Comparison of ENCODE assay signal across 19 mouse cellular contexts in the genomic region with DNA sequence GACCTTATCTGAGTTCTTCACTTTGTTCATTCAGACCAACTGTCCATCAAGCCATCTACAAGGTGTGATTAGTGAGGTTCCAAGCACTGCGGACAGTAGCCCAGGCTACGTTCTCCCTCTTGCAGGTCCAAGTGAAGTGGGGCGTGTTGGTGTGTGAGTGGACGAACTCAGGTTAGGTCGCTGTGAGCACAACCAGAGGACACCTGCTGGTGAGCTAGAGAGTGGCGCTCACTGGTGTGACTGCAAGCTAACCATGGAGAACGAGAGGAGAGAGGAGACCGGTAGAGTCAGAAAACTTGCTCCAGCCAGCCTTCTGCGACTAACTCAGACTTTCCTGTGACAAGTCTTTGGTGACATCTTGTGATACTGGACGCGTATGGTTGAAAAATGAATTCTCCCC. TPM values are rescaled to one million over a fixed set of nuclear protein-coding genes. Genes with fewer than 3 reads are reported as not detected.
DNase-seq lines count a peak whose midpoint lies in the region; ATAC-seq and TF ChIP-seq lines count a peak whose summit lies in the region.
"Had no signal": no experiment of that assay in that cellular context is flagged by ENCODE, and none has a peak within 500 bp of the region (broad histone marks: within the 10 kb centered on the region; RNA-seq: fewer than 3 reads in every experiment).

No protein-coding gene starts in this region.

- H3K27ac ChIP-seq in heart, adult 2 months: no peak overlapping the region
- H3K27ac ChIP-seq in heart, embryonic 10.5 days: no peak overlapping the region
- H3K27ac ChIP-seq in left cerebral cortex, adult 2 months: no peak overlapping the region
- no peak overlapping the region for H3K27ac ChIP-seq in ES-Bruce4 (ENCODE audit: insufficient read depth, low read length)
- H3K27ac ChIP-seq: embryonic facial prominence, embryonic 13.5 days; forebrain, embryonic 13.5 days; heart, embryonic 13.5 days; limb, embryonic 13.5 days; macrophage had no signal

- WGBS in heart, adult 2 months: 56% methylated on average over 11 of the region's 11 CpGs
- WGBS in heart, embryonic 10.5 days: 55% methylated on average over 11 of the region's 11 CpGs

- no peak overlapping the region for H3K9ac ChIP-seq in heart, adult 2 months (ENCODE audit: low read depth, low read length)
- no peak overlapping the region for H3K9ac ChIP-seq in ES-Bruce4 (ENCODE audit: low read depth, poor library complexity, severe bottlenecking)
- H3K9ac ChIP-seq: embryonic facial prominence, embryonic 13.5 days; forebrain, embryonic 13.5 days; heart, embryonic 13.5 days; limb, embryonic 13.5 days had no signal

- H3K9me3 ChIP-seq in heart, embryonic 10.5 days: no peaks in the 10 kb centered on the region
- no peaks in the 10 kb centered on the region for H3K9me3 ChIP-seq in ES-Bruce4 (replicated peaks; ENCODE audit: control insufficient read depth, insufficient read depth, low read length, poor library complexity, severe bottlenecking)
- H3K9me3 ChIP-seq: heart, embryonic 13.5 days; limb, embryonic 13.5 days had no signal

- H3K4me1 ChIP-seq in heart, adult 2 months (ENCODE audit: control insufficient read depth, insufficient read depth, low read length): no peaks in the 10 kb centered on the region
- H3K4me1 ChIP-seq in heart, embryonic 10.5 days: peaks cover 14% of the 10 kb centered on the region
- H3K4me1 ChIP-seq in ES-Bruce4 (ENCODE audit: control insufficient read depth, insufficient read depth, low read length): no peaks in the 10 kb centered on the region
- H3K4me1 ChIP-seq: limb, embryonic 13.5 days had no signal

- no peaks in the 10 kb centered on the region for H3K27me3 ChIP-seq in heart, adult 2 months (ENCODE audit: control insufficient read depth, insufficient read depth, low read length)
- peaks cover 18% of the 10 kb centered on the region for H3K27me3 ChIP-seq in heart, embryonic 10.5 days (ENCODE audit: insufficient read depth, poor library complexity, severe bottlenecking)
- H3K27me3 ChIP-seq in ES-Bruce4 (ENCODE audit: control insufficient read depth, insufficient read depth, low read length, poor library complexity, severe bottlenecking): no peaks in the 10 kb centered on the region
- H3K27me3 ChIP-seq: forebrain, embryonic 13.5 days had no signal

- no peak for TF ChIP-seq EP300 in heart, adult 2 months (IDR thresholded peaks at IDR 0.05; ENCODE audit: insufficient read depth, low read depth, low read length)
- no peak for TF ChIP-seq EP300 in ES-Bruce4 (IDR thresholded peaks at IDR 0.05; ENCODE audit: insufficient read depth, low read depth, low read length)

- DNase-seq in heart, adult 2 months: no peak
- no peak for DNase-seq in heart, embryonic 10.5 days (ENCODE audit: low spot score)
- no peak for DNase-seq in left cerebral cortex, adult 2 months (ENCODE audit: extremely low spot score in 1 of 2, low spot score in 2 of 2)
- DNase-seq in left cerebral cortex, postnatal 4 days: no peak
- DNase-seq in retina, postnatal 1 day: peak; percentile 28
- DNase-seq in lung, postnatal 10 days: no peak
- DNase-seq: adrenal gland, postnatal 36 days; cerebellum, adult 2 months; layer of hippocampus, adult 9-11 months had no signal

- TF ChIP-seq CTCF in heart, adult 2 months (IDR thresholded peaks at IDR 0.05): peak; percentile 14; the same call in 1 of the 2 replicates
- TF ChIP-seq CTCF in left cerebral cortex, adult 2 months (IDR thresholded peaks at IDR 0.05): peak; percentile 7
- TF ChIP-seq CTCF in ES-Bruce4 (IDR thresholded peaks at IDR 0.05; ENCODE audit: low read depth, low read length): peak; percentile 45

- H3K79me2 ChIP-seq in heart, adult 2 months (replicated peaks; ENCODE audit: control insufficient read depth, insufficient read depth, low read length): no peaks in the 10 kb centered on the region

- H3K4me3 ChIP-seq in heart, adult 2 months: no peak overlapping the region
- no peak overlapping the region for H3K4me3 ChIP-seq in heart, embryonic 10.5 days
- H3K4me3 ChIP-seq in left cerebral cortex, adult 2 months: no peak overlapping the region
- no peak overlapping the region for H3K4me3 ChIP-seq in ES-Bruce4 (ENCODE audit: low read depth, low read length)
- H3K4me3 ChIP-seq: embryonic facial prominence, embryonic 13.5 days; forebrain, embryonic 13.5 days; heart, embryonic 13.5 days; limb, embryonic 13.5 days had no signal

- no peak; the same call in 1 of the 2 replicates for ATAC-seq in granulocyte monocyte progenitor cell, adult 5-6 weeks (replicated peaks; ENCODE audit: poor library complexity, severe bottlenecking)
- ATAC-seq: forebrain, embryonic 13.5 days; inflammation-experienced regulatory T-cells, adult 6 months had no signal

- H3K36me3 ChIP-seq in heart, adult 2 months (ENCODE audit: control insufficient read depth, insufficient read depth, low read length): no peaks in the 10 kb centered on the region
- H3K36me3 ChIP-seq in heart, embryonic 10.5 days: no peaks in the 10 kb centered on the region
- no peaks in the 10 kb centered on the region for H3K36me3 ChIP-seq in ES-Bruce4 (ENCODE audit: control insufficient read depth, insufficient read depth, low read length, poor library complexity, severe bottlenecking)
- H3K36me3 ChIP-seq: embryonic facial prominence, embryonic 13.5 days; heart, embryonic 13.5 days; limb, embryonic 13.5 days had no signal

- TF ChIP-seq POLR2A in heart, adult 2 months (IDR thresholded peaks at IDR 0.05; ENCODE audit: insufficient read depth, low read depth, low read length): no peak
- no peak for TF ChIP-seq POLR2A in ES-Bruce4 (IDR thresholded peaks at IDR 0.05; ENCODE audit: insufficient read depth, low read length)

- intact Hi-C loops in heart, adult 2 months (cut with DNase I): loop anchor here (5.0 to 10.0 kb wide), 3 partner anchors 282 to 805 kb away; no protein-coding TSS in a partner anchor
- intact Hi-C loops in left cerebral cortex, adult 2 months (cut with DNase I): loop anchor here (5.0 to 10.0 kb wide), 4 partner anchors 127 to 1112 kb away; no protein-coding TSS in a partner anchor
- intact Hi-C loops in left cerebral cortex, postnatal 4 days (cut with DNase I): loop anchor here (5.0 kb wide), 3 partner anchors 812 to 1112 kb away; no protein-coding TSS in a partner anchor

RNA-seq across cellular contexts. Expression of a gene that starts 3.5 kb away (rescaled TPM):
- under 1 TPM in 1 of 2 experiments, not detected in 1; 0.13 TPM for total RNA-seq in heart, adult 2 months (2021)
- polyA plus RNA-seq in heart, adult 2 months (2012; rRNA removed): 0.04 TPM in 1 of 2 replicates, not detected in the other
- 0.05 and 0.15 TPM in 2 replicates for polyA plus RNA-seq in heart, embryonic 10.5 days (2016; fragmentation: Nextera tagmentation; extraction: Ambion mirVana)
- total RNA-seq in left cerebral cortex, adult 2 months (2021): under 1 TPM; 0.28 to 0.29 TPM
- 1 to 10 TPM in 1 of 2 experiments, under 1 TPM in 1; 0.74 to 1.3 TPM for total RNA-seq in left cerebral cortex, postnatal 4 days (2021)
- not detected in 2 replicates for polyA plus RNA-seq in ES-Bruce4 (2011; ENCODE audit: insufficient read depth, insufficient read length, low read depth, missing spikeins)
- not detected in 2 replicates for total RNA-seq in granulocyte monocyte progenitor cell, adult 5-6 weeks (2014; fragmentation: Nextera tagmentation)
- not detected in 2 replicates for total RNA-seq in granulocyte monocyte progenitor cell, adult 5-6 weeks (2017)
- total RNA-seq: gastrocnemius, adult 8-10 months had no signal
- polyA plus RNA-seq: inflammation-experienced regulatory T-cells, adult 6 months; macrophage; small intestine, adult 2 months had no signal
